Mouse (Mus musculus) naive thymus-derived CD4-positive, alpha-beta T cell, adult 2 months (primary cell): ENCODE results near the gene Mettl16.

Experiments used
- DNase-seq: peaks from one replicate; pipeline ENCODE4 v3.0.0-alpha.2; 2011; ENCODE audit warnings: low read depth

The Mettl16 gene

GRCm38 (mm10) chr11:74845784-74846183 lies 75.2 kb downstream of the Mettl16 start:
- peak; percentile 58 for DNase-seq

GRCm38 (mm10) chr11:74847919-74848521 lies 77.4 kb downstream of the Mettl16 start:
- DNase-seq, result peak; percentile 87

GRCm38 (mm10) chr11:74850998-74851661 lies 80.5 kb downstream of the Mettl16 start:
- no peak for DNase-seq

- DNase-seq, result no peak
Observed at GRCm38 (mm10) chr11:74857756-74858155, 87.1 kb downstream of the Mettl16 start.

- no peak for DNase-seq
Observed at GRCm38 (mm10) chr11:74862129-74862528, 91.5 kb downstream of the Mettl16 start.

GRCm38 (mm10) chr11:74863471-74863870 lies 92.8 kb downstream of the Mettl16 start:
- no peak for DNase-seq

GRCm38 (mm10) chr11:74864421-74864820 lies 93.8 kb downstream of the Mettl16 start:
- DNase-seq, result no peak

GRCm38 (mm10) chr11:74865252-74865651 lies 94.6 kb downstream of the Mettl16 start:
- DNase-seq, result no peak

GRCm38 (mm10) chr11:74866640-74867039 lies 96.0 kb downstream of the Mettl16 start:
- no peak for DNase-seq

GRCm38 (mm10) chr11:74867181-74867580 lies 96.6 kb downstream of the Mettl16 start:
- no peak for DNase-seq

- no peak for DNase-seq
Observed at GRCm38 (mm10) chr11:74868046-74868760, 97.6 kb downstream of the Mettl16 start.

GRCm38 (mm10) chr11:74869603-74870002 lies 99.0 kb downstream of the Mettl16 start:
- no peak for DNase-seq

GRCm38 (mm10) chr11:74870544-74870943 lies 99.9 kb downstream of the Mettl16 start:
- DNase-seq, result no peak

GRCm38 (mm10) chr11:74870991-74871622 lies 100.5 kb downstream of the Mettl16 start:
- DNase-seq, result no peak

GRCm38 (mm10) chr11:74874630-74875029 lies 104.0 kb downstream of the Mettl16 start:
- DNase-seq, result no peak

GRCm38 (mm10) chr11:74876801-74877200 lies 106.2 kb downstream of the Mettl16 start:
- DNase-seq, result no peak
